Mouse (Mus musculus): Measurements from ENCODE around the gene Vwa8. TPM values are rescaled to one million over a fixed set of nuclear protein-coding genes. Genes with fewer than 3 reads are reported as not detected.
A peak's percentile ranks its signal among the peaks of the same experiment; 100 is the strongest.

Vwa8 gene
- polyA plus RNA-seq, 1 experiment from 2014 or later = 15.5 TPM

DNA sequence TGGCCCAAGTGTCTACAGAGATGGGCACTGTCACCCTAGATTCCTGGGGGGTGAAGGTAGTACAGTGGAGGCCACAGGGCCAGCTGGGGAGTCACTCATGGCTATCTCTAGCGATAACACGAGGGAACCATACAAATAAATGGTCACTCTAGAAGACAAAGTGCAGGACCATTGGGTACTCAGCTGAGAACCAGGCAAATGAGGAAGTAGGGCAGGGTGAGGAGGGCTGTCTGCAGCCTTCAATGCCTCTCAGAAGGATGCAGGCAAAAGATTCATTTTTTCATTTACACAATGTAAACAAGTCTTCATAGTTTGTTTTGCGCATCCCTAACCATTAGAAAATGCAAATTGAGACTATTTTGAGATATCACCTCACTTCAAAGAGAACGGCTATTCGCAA is 384.8 kb downstream of the Vwa8 start:
- peaks cover 20% of the 10 kb centered on the region for H3K27me3 ChIP-seq
- no peak overlapping the region for H3K4me2 ChIP-seq
- peaks cover under 1% of the 10 kb centered on the region; the same call in 1 of the 2 replicates for H3K4me1 ChIP-seq (replicated peaks)
- H3K4me3 ChIP-seq = no peak overlapping the region
- no peaks in the 10 kb centered on the region for H3K36me3 ChIP-seq
- WGBS = 74% methylated on average over 5 of the region's 5 CpGs
- no peak for ATAC-seq (replicated peaks; ENCODE audit: insufficient number of reproducible peaks, insufficient read depth, low FRiP score, low read depth)
- no peaks in the 10 kb centered on the region for H3K9me3 ChIP-seq (replicated peaks)
- H3K27ac ChIP-seq = no peak overlapping the region
- no peak overlapping the region for H3K9ac ChIP-seq

DNA sequence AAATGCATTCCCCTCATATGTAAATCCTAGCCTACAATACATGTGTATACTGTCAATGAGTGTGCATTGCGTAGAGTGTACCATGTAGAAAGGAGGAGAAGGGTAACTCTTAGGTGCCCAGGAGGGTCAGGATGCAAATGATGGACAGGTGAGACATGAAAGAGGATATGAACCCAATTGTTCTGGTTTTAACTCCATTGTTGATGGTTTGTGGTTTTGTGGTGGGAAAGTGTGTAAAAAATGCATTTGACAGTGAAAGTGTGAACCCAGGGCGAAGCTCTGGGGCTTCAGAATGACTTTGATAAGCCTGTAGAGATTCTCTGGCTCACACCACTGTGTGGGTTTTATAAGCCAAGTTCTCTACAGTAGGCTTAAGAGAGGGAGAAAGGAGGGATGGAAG is 385.7 kb downstream of the Vwa8 start:
- Histone ChIP-seq H3K27me3 (peaks cover 13% of the 10 kb centered on the region), H3K27ac (no peak overlapping the region), H3K9me3 (replicated peaks) (no peaks in the 10 kb centered on the region), H3K4me1 (replicated peaks) (peaks cover 7% of the 10 kb centered on the region), H3K4me2 (no peak overlapping the region), H3K9ac (no peak overlapping the region), H3K36me3 (no peaks in the 10 kb centered on the region), H3K4me3 (no peak overlapping the region)
- WGBS = 82% methylated on average over 2 of the region's 2 CpGs
- no peak for ATAC-seq (replicated peaks; ENCODE audit: insufficient number of reproducible peaks, insufficient read depth, low FRiP score, low read depth)

DNA sequence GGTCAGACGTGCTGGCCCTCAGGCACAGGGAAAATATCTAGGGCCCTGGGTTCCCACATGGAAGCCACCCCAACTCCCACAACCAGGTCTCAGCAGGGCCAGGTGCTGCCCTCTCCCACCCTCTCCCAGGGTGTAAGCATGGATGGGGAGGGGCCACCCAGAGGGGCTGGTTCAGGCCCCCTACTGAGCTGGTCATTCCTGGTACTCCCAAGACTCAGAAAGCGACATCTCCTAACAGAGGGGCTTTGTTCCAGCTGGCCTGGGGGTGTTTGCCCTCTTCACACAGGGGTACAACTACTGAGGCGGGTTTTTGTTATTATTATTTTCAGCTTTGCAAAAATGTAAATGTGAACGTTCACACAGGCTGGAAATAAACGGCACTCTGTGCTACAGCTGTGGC is 386.3 kb downstream of the Vwa8 start:
- H3K4me2 ChIP-seq = no peak overlapping the region
- ATAC-seq (replicated peaks; ENCODE audit: insufficient number of reproducible peaks, insufficient read depth, low FRiP score, low read depth) = no peak
- H3K9ac ChIP-seq = no peak overlapping the region
- H3K4me3 ChIP-seq = no peak overlapping the region
- H3K9me3 ChIP-seq (replicated peaks) = no peaks in the 10 kb centered on the region
- H3K36me3 ChIP-seq = no peaks in the 10 kb centered on the region
- H3K27ac ChIP-seq = no peak overlapping the region
- peaks cover 7% of the 10 kb centered on the region for H3K4me1 ChIP-seq (replicated peaks)
- peaks cover 13% of the 10 kb centered on the region for H3K27me3 ChIP-seq
- 66% methylated on average over 5 of the region's 5 CpGs for WGBS

DNA sequence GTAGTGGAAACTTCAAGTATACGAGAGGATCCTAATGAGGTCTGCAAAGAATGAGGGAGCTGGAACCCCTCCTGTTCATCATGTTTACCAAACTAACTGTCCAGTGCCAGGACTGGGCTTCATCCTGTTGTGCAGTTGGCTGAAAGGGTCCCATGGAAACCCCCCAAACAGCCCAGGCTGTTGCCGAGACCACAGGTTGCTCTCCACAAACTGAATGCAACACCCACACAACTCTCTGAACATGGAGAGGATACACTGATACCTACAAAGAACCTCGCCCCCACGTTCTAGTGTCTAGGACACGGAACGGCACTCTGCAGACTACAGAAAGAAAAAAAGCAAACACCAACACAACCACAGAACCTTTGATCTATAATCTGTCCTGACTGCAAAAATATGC is 387.4 kb downstream of the Vwa8 start:
- no peak for ATAC-seq (replicated peaks; ENCODE audit: insufficient number of reproducible peaks, insufficient read depth, low FRiP score, low read depth)

DNA sequence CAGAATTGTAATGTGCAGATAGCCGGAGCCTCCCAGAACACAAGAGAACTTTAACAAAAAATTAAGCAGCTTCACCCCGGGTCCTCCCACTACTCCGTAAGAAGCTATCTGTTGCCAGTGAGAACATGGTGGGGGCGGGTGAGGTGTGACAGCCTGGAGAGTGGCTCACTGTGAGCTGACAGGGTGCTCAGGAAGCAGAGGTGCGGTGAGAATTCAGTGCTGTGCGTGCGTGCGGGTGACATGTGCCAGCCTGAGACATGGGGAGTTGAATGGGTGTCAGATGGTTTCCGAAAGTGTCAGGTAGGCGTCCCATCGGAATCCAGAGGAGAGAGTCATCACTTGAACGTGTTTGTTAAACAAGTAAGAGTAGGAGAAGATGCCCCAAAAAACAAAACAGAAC is 390.6 kb downstream of the Vwa8 start:
- H3K27ac ChIP-seq = 0 out of 2 replicates have a peak overlapping the region, but pooled peaks have one; percentile 5
- H3K4me2 ChIP-seq = no peak overlapping the region
- 0 out of 2 replicates have a peak, but pooled peaks have one; percentile 23 for ATAC-seq (replicated peaks; ENCODE audit: insufficient number of reproducible peaks, insufficient read depth, low FRiP score, low read depth)
- H3K36me3 ChIP-seq = no peaks in the 10 kb centered on the region
- H3K9ac ChIP-seq = no peak overlapping the region
- peaks cover 14% of the 10 kb centered on the region for H3K4me1 ChIP-seq (replicated peaks)
- H3K9me3 ChIP-seq (replicated peaks) = peaks cover 3% of the 10 kb centered on the region; the same call in 1 of the 2 replicates
- no peak overlapping the region for H3K4me3 ChIP-seq
- WGBS = 51% methylated on average over 12 of the region's 12 CpGs
- H3K27me3 ChIP-seq = peaks cover 5% of the 10 kb centered on the region; the same call in 1 of the 2 replicates

More for the DNA sequence above, 387.4 kb downstream of the Vwa8 start:
- peaks cover 10% of the 10 kb centered on the region for H3K4me1 ChIP-seq (replicated peaks)
- WGBS = 72% methylated on average over 6 of the region's 6 CpGs
- H3K27ac ChIP-seq = no peak overlapping the region
- no peak overlapping the region for H3K4me2 ChIP-seq
- no peak overlapping the region for H3K4me3 ChIP-seq
- no peak overlapping the region for H3K9ac ChIP-seq
- peaks cover 3% of the 10 kb centered on the region; the same call in 1 of the 2 replicates for H3K9me3 ChIP-seq (replicated peaks)
- peaks cover 13% of the 10 kb centered on the region for H3K27me3 ChIP-seq
- no peaks in the 10 kb centered on the region for H3K36me3 ChIP-seq

DNA sequence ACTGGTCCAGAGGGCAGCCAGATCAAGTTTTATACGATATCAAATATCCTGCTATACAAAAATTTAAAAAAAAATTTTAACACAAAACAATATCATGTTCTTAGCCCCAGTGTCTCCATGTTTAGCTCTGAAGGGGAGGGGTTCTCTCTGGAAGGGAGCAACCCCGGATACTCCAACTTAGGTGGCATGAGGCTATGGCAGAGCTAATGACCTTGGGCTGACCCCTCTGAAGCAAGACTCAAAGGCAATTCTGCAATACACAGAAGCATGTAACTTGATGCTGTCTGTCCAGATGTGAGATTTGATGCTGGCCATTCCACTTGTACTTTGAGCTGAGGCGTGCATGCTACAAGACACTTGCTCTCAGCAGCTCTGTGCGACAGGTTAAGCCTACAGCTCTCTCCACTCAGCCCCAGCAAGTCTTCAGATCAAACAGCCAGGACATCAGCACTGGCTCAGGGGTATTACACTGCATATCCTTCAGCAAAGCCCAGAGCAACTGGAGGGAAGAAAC is 392.3 kb downstream of the Vwa8 start:
- ATAC-seq (replicated peaks; ENCODE audit: insufficient number of reproducible peaks, insufficient read depth, low FRiP score, low read depth) = peak; percentile 32
- H3K27ac ChIP-seq = no peak overlapping the region

DNA sequence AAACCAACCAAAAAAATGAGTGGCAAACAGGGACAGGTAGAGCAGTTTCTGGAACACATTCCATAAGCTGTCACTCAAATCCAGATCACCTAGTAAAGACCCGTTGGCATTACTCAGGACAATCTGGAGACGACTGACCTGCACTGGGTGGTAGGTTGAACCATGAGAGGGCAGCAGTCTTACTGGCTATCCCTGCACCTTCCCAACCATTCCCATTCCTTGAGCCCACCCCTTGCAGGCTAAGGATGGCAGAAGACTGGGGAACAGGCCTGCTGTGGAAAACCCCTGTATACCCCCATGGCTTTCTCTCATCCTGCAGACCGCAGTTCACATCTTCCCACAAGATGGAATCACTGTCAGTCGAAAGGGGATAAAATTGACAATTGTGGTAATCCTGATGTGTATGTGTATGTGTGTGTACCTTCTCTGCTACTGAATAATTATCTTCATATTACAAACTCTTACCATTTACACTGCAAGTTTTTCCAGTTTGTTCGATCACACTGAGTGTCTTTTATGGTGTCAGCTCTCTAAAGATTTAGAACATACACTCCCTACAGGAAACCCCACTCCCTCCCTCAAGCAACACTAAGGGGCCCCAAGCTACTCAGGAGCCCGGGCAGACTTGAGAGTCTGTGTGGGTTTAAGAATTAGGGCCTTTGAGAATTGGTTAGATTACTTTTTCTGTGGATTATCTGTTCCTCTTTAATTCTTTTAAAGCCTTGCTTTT is 393.0 kb downstream of the Vwa8 start:
- no peak overlapping the region for H3K9ac ChIP-seq
- 71% methylated on average over 6 of the region's 6 CpGs for WGBS
- no peak overlapping the region for H3K4me2 ChIP-seq
- no peak for ATAC-seq (replicated peaks; ENCODE audit: insufficient number of reproducible peaks, insufficient read depth, low FRiP score, low read depth)
- H3K27ac ChIP-seq = no peak overlapping the region
- 0 out of 2 replicates have a peak, but pooled peaks cover 2% of the 10 kb centered on the region for H3K27me3 ChIP-seq
- H3K9me3 ChIP-seq (replicated peaks) = peaks cover 3% of the 10 kb centered on the region; the same call in 1 of the 2 replicates
- no peaks in the 10 kb centered on the region for H3K36me3 ChIP-seq
- H3K4me1 ChIP-seq (replicated peaks) = peaks cover 14% of the 10 kb centered on the region
- H3K4me3 ChIP-seq = no peak overlapping the region

More for the DNA sequence above, 392.3 kb downstream of the Vwa8 start:
- H3K4me1 ChIP-seq (replicated peaks) = peaks cover 14% of the 10 kb centered on the region
- no peak overlapping the region for H3K4me2 ChIP-seq
- H3K9ac ChIP-seq = no peak overlapping the region
- WGBS = 55% methylated on average over 4 of the region's 4 CpGs
- peaks cover 3% of the 10 kb centered on the region; the same call in 1 of the 2 replicates for H3K9me3 ChIP-seq (replicated peaks)
- H3K27me3 ChIP-seq = 0 out of 2 replicates have a peak, but pooled peaks cover 2% of the 10 kb centered on the region
- no peaks in the 10 kb centered on the region for H3K36me3 ChIP-seq
- no peak overlapping the region for H3K4me3 ChIP-seq

DNA sequence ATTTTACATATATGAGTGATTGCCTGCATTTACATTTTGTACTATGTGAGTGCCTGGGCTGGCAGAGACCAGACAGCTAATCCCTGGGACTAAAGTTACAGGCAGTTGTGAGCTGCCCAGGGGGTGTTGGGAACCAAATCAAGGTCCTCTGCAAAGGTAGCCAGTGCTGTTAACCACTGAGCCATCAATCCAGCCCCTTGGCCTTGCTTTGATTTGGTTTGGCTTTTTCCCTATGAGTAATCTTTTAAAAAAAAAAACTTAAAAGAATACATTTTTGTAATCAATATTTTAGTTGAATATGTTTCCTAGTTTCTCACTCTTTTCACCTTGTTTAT is 393.5 kb downstream of the Vwa8 start:
- Histone ChIP-seq H3K36me3 (no peaks in the 10 kb centered on the region), H3K27me3 (peaks cover 7% of the 10 kb centered on the region; the same call in 1 of the 2 replicates), H3K4me3 (no peak overlapping the region), H3K27ac (no peak overlapping the region), H3K9ac (no peak overlapping the region), H3K4me2 (no peak overlapping the region), H3K4me1 (replicated peaks) (peaks cover 14% of the 10 kb centered on the region), H3K9me3 (replicated peaks) (peaks cover 3% of the 10 kb centered on the region; the same call in 1 of the 2 replicates)
- ATAC-seq (replicated peaks; ENCODE audit: insufficient number of reproducible peaks, insufficient read depth, low FRiP score, low read depth) = no peak

DNA sequence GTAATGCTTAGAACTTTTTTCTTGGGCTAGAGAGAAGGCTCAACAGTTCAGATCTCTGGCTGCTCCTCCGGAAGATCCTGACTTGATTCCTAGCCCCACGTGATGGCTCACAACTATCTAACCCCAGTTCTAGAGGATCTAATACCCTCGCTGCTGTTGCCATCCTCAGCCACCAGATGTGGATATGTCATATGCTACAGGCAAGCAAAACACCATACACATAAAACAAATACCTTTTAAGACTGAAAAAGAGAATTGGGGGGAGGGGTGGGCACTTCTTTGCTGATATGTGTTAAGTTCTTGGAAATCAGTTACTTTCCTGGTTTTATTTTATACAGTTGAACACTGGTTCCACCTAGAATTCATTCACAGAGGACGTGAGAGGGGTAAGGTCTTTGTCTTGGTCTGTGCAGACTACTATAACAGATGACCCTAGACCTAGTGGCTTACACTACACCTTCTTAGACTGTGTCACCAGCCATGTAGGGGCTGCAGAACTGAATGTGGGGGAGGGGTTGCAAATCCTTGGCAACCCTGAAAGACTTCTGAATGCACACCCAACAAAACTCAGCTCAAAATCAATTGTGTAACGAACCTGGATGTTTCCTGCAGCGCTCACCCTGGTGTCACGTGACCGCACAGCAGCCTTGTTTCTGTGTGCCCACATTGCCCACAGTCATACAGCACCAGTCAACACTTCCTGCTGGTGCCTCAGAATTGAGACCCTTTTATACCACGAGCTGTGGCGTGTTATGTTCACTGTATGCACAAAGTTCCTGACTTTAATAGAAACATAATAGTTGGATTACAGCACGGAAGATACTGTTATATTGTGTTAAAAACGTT is 394.4 kb downstream of the Vwa8 start:
- Histone ChIP-seq H3K4me1 (replicated peaks) (peaks cover 14% of the 10 kb centered on the region), H3K9ac (no peak overlapping the region), H3K4me3 (no peak overlapping the region), H3K9me3 (replicated peaks) (peaks cover 3% of the 10 kb centered on the region; the same call in 1 of the 2 replicates), H3K27ac (no peak overlapping the region), H3K27me3 (peaks cover 7% of the 10 kb centered on the region; the same call in 1 of the 2 replicates), H3K36me3 (no peaks in the 10 kb centered on the region), H3K4me2 (no peak overlapping the region)
- 77% methylated on average over 12 of the region's 12 CpGs for WGBS
- no peak for ATAC-seq (replicated peaks; ENCODE audit: insufficient number of reproducible peaks, insufficient read depth, low FRiP score, low read depth)

DNA sequence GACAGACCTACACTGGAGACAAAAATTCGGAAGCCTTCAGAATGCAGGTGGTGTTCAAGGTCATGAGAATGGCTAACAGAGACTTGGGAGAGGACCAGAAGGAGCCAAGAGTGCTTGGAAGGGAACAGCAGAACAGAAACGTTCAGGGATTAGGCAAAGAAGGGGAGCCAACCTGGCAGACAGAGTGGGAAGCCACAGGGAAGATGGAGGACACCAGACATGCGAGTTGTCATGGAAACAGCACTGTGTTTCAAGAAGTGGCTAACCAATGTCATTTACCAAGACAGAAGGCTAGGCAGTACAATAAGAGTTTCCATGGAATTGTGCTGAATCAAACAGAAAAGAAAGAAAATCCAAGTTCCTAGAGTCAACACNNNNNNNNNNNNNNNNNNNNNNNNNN is 395.7 kb downstream of the Vwa8 start:
- no peak overlapping the region for H3K4me2 ChIP-seq
- no peak overlapping the region for H3K9ac ChIP-seq
- no peak overlapping the region for H3K27ac ChIP-seq
- ATAC-seq (replicated peaks; ENCODE audit: insufficient number of reproducible peaks, insufficient read depth, low FRiP score, low read depth) = no peak
- 56% methylated on average over 3 of the region's 3 CpGs for WGBS
- H3K36me3 ChIP-seq = no peaks in the 10 kb centered on the region
- peaks cover 7% of the 10 kb centered on the region; the same call in 1 of the 2 replicates for H3K27me3 ChIP-seq
- peaks cover 16% of the 10 kb centered on the region for H3K4me1 ChIP-seq (replicated peaks)
- H3K9me3 ChIP-seq (replicated peaks) = peaks cover 3% of the 10 kb centered on the region; the same call in 1 of the 2 replicates
- no peak overlapping the region for H3K4me3 ChIP-seq

DNA sequence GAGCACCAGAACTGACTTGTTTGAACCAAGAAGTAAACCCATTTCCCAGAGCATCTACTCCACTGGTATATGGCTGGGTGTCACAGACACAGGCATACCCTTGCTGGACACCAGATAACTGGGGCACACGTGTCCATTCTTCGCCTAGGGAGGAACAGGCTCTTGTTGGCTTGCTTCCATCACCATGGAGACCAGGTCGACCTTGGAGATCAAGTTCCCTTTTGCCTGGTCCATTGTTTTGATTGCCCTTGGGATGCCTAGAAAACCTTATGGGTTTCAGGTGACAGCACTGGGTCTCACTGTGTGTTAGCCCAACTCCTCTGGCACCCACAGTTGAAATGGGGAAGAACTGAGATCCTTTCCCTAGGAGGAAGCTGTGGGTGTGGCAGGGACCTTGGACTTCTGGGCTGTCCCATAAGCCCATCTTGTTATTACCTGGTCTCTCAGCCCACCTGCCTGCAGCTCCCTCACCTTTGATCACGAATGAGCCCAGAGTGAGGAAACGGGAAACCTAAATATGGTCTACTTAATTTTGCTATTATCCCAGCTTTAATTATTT is 403.0 kb downstream of the Vwa8 start:
- Histone ChIP-seq H3K4me2 (no peak overlapping the region), H3K27me3 (peaks cover 7% of the 10 kb centered on the region; the same call in 1 of the 2 replicates)
- 72% methylated on average over 5 of the region's 5 CpGs for WGBS

More for the DNA sequence above, 403.0 kb downstream of the Vwa8 start:
- Histone ChIP-seq H3K4me1 (replicated peaks) (peaks cover 9% of the 10 kb centered on the region), H3K27ac (no peak overlapping the region), H3K4me3 (no peak overlapping the region), H3K9ac (no peak overlapping the region), H3K36me3 (no peaks in the 10 kb centered on the region), H3K9me3 (replicated peaks) (no peaks in the 10 kb centered on the region)
- ATAC-seq (replicated peaks; ENCODE audit: insufficient number of reproducible peaks, insufficient read depth, low FRiP score, low read depth) = no peak

Data from heart, embryonic 15.5 days (tissue).